Mouse (Mus musculus) megakaryocyte-erythroid progenitor cell, adult 5-6 weeks (primary cell): Measurements from ENCODE around the gene Dlk1. TPM values are rescaled to one million over a fixed set of nuclear protein-coding genes. Genes with fewer than 3 reads are reported as not detected.
"Not testable (repeated sequence)": the region's sequence is repeated elsewhere in the genome, so short reads cannot be mapped to it uniquely, and the experiment has no call there.

Experiments
- ATAC-seq: replicated peaks from 2 replicates; pipeline ENCODE4 v1.8.0; 2016; ENCODE audit warnings: mild to moderate bottlenecking, inconsistent platforms; ENCODE audit not compliant: severe bottlenecking, poor library complexity, low FRiP score, low TSS enrichment
- total RNA-seq, 2 experiments: library from RNA; stranded (forward) in 1 of 2; stranded (reverse) in 1 of 2; fragments of 200-1000, 215-1000 nt in 1 of 2; fragments of >200 nt in 1 of 2; fragmentation: Nextera tagmentation in 1 of 2; gene quantifications; 2 replicates each; pipeline ENCODE4 v1.2.3; 2014 to 2017

Gene Dlk1
- total RNA-seq, 2 experiments from 2014 or later = not detected

GRCm38 (mm10) chr12:109462594-109462993, 10.0 kb downstream of the Dlk1 start:
- ATAC-seq = no peak

GRCm38 (mm10) chr12:109467417-109467816, 14.8 kb downstream of the Dlk1 start:
- ATAC-seq = not testable (repeated sequence)

- no peak for ATAC-seq
Measured at GRCm38 (mm10) chr12:109469793-109470192, 17.2 kb downstream of the Dlk1 start.

GRCm38 (mm10) chr12:109472627-109473026, 20.0 kb downstream of the Dlk1 start:
- ATAC-seq = no peak

- no peak for ATAC-seq
Measured at GRCm38 (mm10) chr12:109473575-109473976, 21.0 kb downstream of the Dlk1 start.

- ATAC-seq = no peak
Measured at GRCm38 (mm10) chr12:109474187-109474606, 21.6 kb downstream of the Dlk1 start.

- ATAC-seq = peak; percentile 82; the same call in 1 of the 2 replicates
Measured at GRCm38 (mm10) chr12:109475501-109475900, 22.9 kb downstream of the Dlk1 start.

GRCm38 (mm10) chr12:109486525-109486924, 33.9 kb downstream of the Dlk1 start:
- ATAC-seq = not testable (repeated sequence)

GRCm38 (mm10) chr12:109491701-109492100, 39.1 kb downstream of the Dlk1 start:
- ATAC-seq = no peak

- ATAC-seq = no peak
Measured at GRCm38 (mm10) chr12:109493381-109493780, 40.8 kb downstream of the Dlk1 start.

GRCm38 (mm10) chr12:109495016-109495644, 42.5 kb downstream of the Dlk1 start:
- no peak for ATAC-seq

GRCm38 (mm10) chr12:109496397-109496796, 43.8 kb downstream of the Dlk1 start:
- no peak for ATAC-seq

GRCm38 (mm10) chr12:109500992-109501391, 48.4 kb downstream of the Dlk1 start:
- ATAC-seq = no peak

- no peak for ATAC-seq
Measured at GRCm38 (mm10) chr12:109502360-109503040, 49.9 kb downstream of the Dlk1 start.

- ATAC-seq = no peak
Measured at GRCm38 (mm10) chr12:109507693-109508092, 55.1 kb downstream of the Dlk1 start.

GRCm38 (mm10) chr12:109508495-109509454, 56.2 kb downstream of the Dlk1 start:
- no peak for ATAC-seq

GRCm38 (mm10) chr12:109509531-109510137, 57.0 kb downstream of the Dlk1 start:
- ATAC-seq = no peak

GRCm38 (mm10) chr12:109510247-109510646, 57.6 kb downstream of the Dlk1 start:
- ATAC-seq = no peak

- no peak for ATAC-seq
Measured at GRCm38 (mm10) chr12:109511456-109511855, 58.8 kb downstream of the Dlk1 start.
